Comparison of ENCODE assay signal across 16 mouse cellular contexts in the genomic region with DNA sequence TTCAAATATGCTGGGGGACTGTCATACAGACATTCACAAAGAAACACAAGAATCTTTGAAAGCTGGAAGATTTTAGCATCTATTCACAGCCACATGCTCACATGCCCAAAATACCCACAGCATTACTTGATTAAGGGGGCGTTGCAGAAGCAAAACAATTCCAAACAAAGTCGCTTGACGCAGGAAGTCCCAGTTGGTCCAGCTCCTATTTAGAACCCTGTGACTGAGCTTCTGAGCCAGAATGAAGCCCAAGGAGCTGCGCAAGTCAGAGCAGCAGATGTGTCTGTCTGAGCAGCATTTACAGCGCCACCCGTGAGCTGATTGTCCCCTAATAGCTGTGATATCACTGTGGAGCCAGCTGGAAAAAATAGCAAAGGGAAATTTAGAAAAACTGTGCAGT.
A peak's percentile ranks its signal among the peaks of the same experiment; 100 is the strongest.
DNase-seq lines count a peak whose midpoint lies in the region; ATAC-seq and TF ChIP-seq lines count a peak whose summit lies in the region.
"Had no signal": no experiment of that assay in that cellular context is flagged by ENCODE, and none has a peak within 500 bp of the region (broad histone marks: within the 10 kb centered on the region; RNA-seq: fewer than 3 reads in every experiment).

No protein-coding gene starts in this region.

- no peak overlapping the region for H3K27ac ChIP-seq in hindbrain, postnatal 0 days
- no peak overlapping the region for H3K27ac ChIP-seq in hindbrain, embryonic 12.5 days
- H3K27ac ChIP-seq: embryonic facial prominence, embryonic 15.5 days; limb, embryonic 10.5 days; liver, embryonic 13.5 days had no signal

- no peaks in the 10 kb centered on the region for H3K9me3 ChIP-seq in hindbrain, postnatal 0 days (ENCODE audit: low read length)
- no peaks in the 10 kb centered on the region for H3K9me3 ChIP-seq in hindbrain, embryonic 12.5 days (replicated peaks)
- H3K9me3 ChIP-seq: embryonic facial prominence, embryonic 15.5 days; limb, embryonic 10.5 days; liver, embryonic 13.5 days had no signal

- H3K36me3 ChIP-seq in hindbrain, postnatal 0 days (ENCODE audit: insufficient read depth, low read length) = no peaks in the 10 kb centered on the region
- H3K36me3 ChIP-seq in hindbrain, embryonic 12.5 days = no peaks in the 10 kb centered on the region
- H3K36me3 ChIP-seq: embryonic facial prominence, embryonic 15.5 days; limb, embryonic 10.5 days; liver, embryonic 13.5 days had no signal

- peak; percentile 8 for DNase-seq in hindbrain, postnatal 0 days (ENCODE audit: low spot score)
- peak; percentile 30 for DNase-seq in brain, embryonic 18.5 days (ENCODE audit: low read depth, low spot score)
- DNase-seq in layer of hippocampus, adult 8-10 months (ENCODE audit: low spot score in 2 of 2) = peak; percentile 52 to 64
- peak; percentile 43 to 55 for DNase-seq in left cerebral cortex, postnatal 36 days (ENCODE audit: low spot score in 2 of 2)
- no peak for DNase-seq in MN1 (ENCODE audit: low spot score)
- no peak for DNase-seq in ovary, postnatal 10 days (ENCODE audit: low spot score)
- DNase-seq in Muller cell, postnatal 12 days (ENCODE audit: inconsistent ontology term) = no peak
- DNase-seq: adrenal gland, postnatal 10 days; B cell, adult 2 months; cerebellum, postnatal 36 days; liver, embryonic 13.5 days; lung, postnatal 14 days; midbrain, embryonic 14.5 days had no signal

- no peak for TF ChIP-seq CTCF in hindbrain, postnatal 0 days (IDR thresholded peaks at IDR 0.05; ENCODE audit: low read depth)

- H3K27me3 ChIP-seq in hindbrain, postnatal 0 days (ENCODE audit: insufficient read depth, low read length) = no peaks in the 10 kb centered on the region
- H3K27me3 ChIP-seq in hindbrain, embryonic 12.5 days = no peaks in the 10 kb centered on the region
- H3K27me3 ChIP-seq: embryonic facial prominence, embryonic 15.5 days; liver, embryonic 13.5 days had no signal

- no peak overlapping the region for H3K4me3 ChIP-seq in hindbrain, postnatal 0 days (ENCODE audit: low read length)
- H3K4me3 ChIP-seq in hindbrain, embryonic 12.5 days = no peak overlapping the region
- H3K4me3 ChIP-seq: embryonic facial prominence, embryonic 15.5 days; limb, embryonic 10.5 days; liver, embryonic 13.5 days had no signal

- no peak overlapping the region for H3K9ac ChIP-seq in hindbrain, postnatal 0 days (replicated peaks; ENCODE audit: low read length)
- H3K9ac ChIP-seq in hindbrain, embryonic 12.5 days = no peak overlapping the region
- H3K9ac ChIP-seq: embryonic facial prominence, embryonic 15.5 days; liver, embryonic 13.5 days had no signal

- no peak overlapping the region for H3K4me2 ChIP-seq in hindbrain, postnatal 0 days (ENCODE audit: low read depth, low read length)
- H3K4me2 ChIP-seq in hindbrain, embryonic 12.5 days (replicated peaks) = no peak overlapping the region
- H3K4me2 ChIP-seq: embryonic facial prominence, embryonic 15.5 days; liver, embryonic 13.5 days had no signal

- intact Hi-C loops in left cerebral cortex, postnatal 36 days (cut with DNase I) = loop anchor here (10.0 kb wide), 2 partner anchors 103 to 187 kb away; a partner anchor contains a TSS

- 63% methylated on average over 6 of the region's 6 CpGs for WGBS in hindbrain, postnatal 0 days
- WGBS in hindbrain, embryonic 12.5 days = 86% methylated on average over 6 of the region's 6 CpGs

- no peak for ATAC-seq in hindbrain, postnatal 0 days
- ATAC-seq in hindbrain, embryonic 12.5 days (ENCODE audit: low FRiP score) = no peak

- H3K4me1 ChIP-seq in hindbrain, postnatal 0 days (ENCODE audit: insufficient read depth, low read length) = no peaks in the 10 kb centered on the region
- H3K4me1 ChIP-seq in hindbrain, embryonic 12.5 days = no peaks in the 10 kb centered on the region
- H3K4me1 ChIP-seq: embryonic facial prominence, embryonic 15.5 days; liver, embryonic 13.5 days had no signal

Comparison
In these comparisons a context has a peak if more than half of its experiments do, and no peak if none do; other contexts are left out.
1. DNase-seq: peak in hindbrain, postnatal 0 days (single experiment), brain, embryonic 18.5 days (single experiment), layer of hippocampus, adult 8-10 months (2 of 2) and left cerebral cortex, postnatal 36 days (2 of 2); none in MN1 (single experiment), ovary, postnatal 10 days (single experiment) and Muller cell, postnatal 12 days (single experiment).